Mouse (Mus musculus) gastrocnemius, adult 8-10 months (tissue): ENCODE data around the gene Colgalt1. TPM values are rescaled to one million over a fixed set of nuclear protein-coding genes. Genes with fewer than 3 reads are reported as not detected.
A peak's percentile ranks its signal among the peaks of the same experiment; 100 is the strongest.

Experiments used
- DNase-seq, 2 experiments: peaks; one replicate each; pipeline ENCODE4 v3.0.0; 2022; ENCODE audit warnings: low spot score in 2 of 2
- total RNA-seq, 4 experiments: library from RNA; stranded (reverse); gene quantifications; 2 replicates each; pipeline ENCODE4 v1.2.4; 2022

Colgalt1 gene
- total RNA-seq, 4 experiments from 2014 or later: 36.6 to 45.2 (median 38.1) TPM

GRCm38 (mm10) chr8:71591017-71591416 lies 19.8 kb upstream of the Colgalt1 start:
- DNase-seq: no peak

- peak; percentile 91 to 93 for DNase-seq
Observed at GRCm38 (mm10) chr8:71591471-71592373, 19.1 kb upstream of the Colgalt1 start, which contains the start of gene Pgls. Gene Pgls, plus strand, starts transcription at chr8:71592176.

- DNase-seq: peak; percentile 72 to 81
Observed at GRCm38 (mm10) chr8:71592374-71593170, 18.2 kb upstream of the Colgalt1 start.

GRCm38 (mm10) chr8:71593556-71594323 lies 17.1 kb upstream of the Colgalt1 start:
- no peak for DNase-seq

- DNase-seq: no peak
Observed at GRCm38 (mm10) chr8:71594324-71594722, 16.5 kb upstream of the Colgalt1 start.

GRCm38 (mm10) chr8:71595862-71596261 lies 14.9 kb upstream of the Colgalt1 start:
- peak; percentile 83 to 87 for DNase-seq

GRCm38 (mm10) chr8:71596384-71596783 lies 14.4 kb upstream of the Colgalt1 start:
- no peak for DNase-seq

- DNase-seq: no peak
Observed at GRCm38 (mm10) chr8:71596798-71597197, 14.0 kb upstream of the Colgalt1 start.

GRCm38 (mm10) chr8:71597451-71597850 lies 13.3 kb upstream of the Colgalt1 start, which contains the start of gene Fam129c:
Gene Fam129c, plus strand, starts transcription at chr8:71597648.
- DNase-seq: no peak

GRCm38 (mm10) chr8:71598375-71598774 lies 12.4 kb upstream of the Colgalt1 start:
- DNase-seq: no peak

GRCm38 (mm10) chr8:71598841-71599240 lies 12.0 kb upstream of the Colgalt1 start:
- DNase-seq: no peak

GRCm38 (mm10) chr8:71601939-71602665 lies 8.7 kb upstream of the Colgalt1 start:
- no peak for DNase-seq

GRCm38 (mm10) chr8:71602666-71603334 lies 8.0 kb upstream of the Colgalt1 start:
- DNase-seq: peak; percentile 54 to 74

- DNase-seq: no peak
Observed at GRCm38 (mm10) chr8:71604021-71604420, 6.8 kb upstream of the Colgalt1 start.

- DNase-seq: no peak
Observed at GRCm38 (mm10) chr8:71612141-71612540, 1.3 kb downstream of the Colgalt1 start.

GRCm38 (mm10) chr8:71613418-71613817 lies 2.6 kb downstream of the Colgalt1 start:
- DNase-seq: no peak

- peak; percentile 59 to 80 for DNase-seq
Observed at GRCm38 (mm10) chr8:71619786-71620185, 9.0 kb downstream of the Colgalt1 start.

GRCm38 (mm10) chr8:71625088-71625487 lies 14.3 kb downstream of the Colgalt1 start:
- no peak for DNase-seq

GRCm38 (mm10) chr8:71626753-71627152 lies 16.0 kb downstream of the Colgalt1 start:
- DNase-seq: no peak
